Mouse (Mus musculus) heart, embryonic 12.5 days (tissue): ENCODE results near the gene Sar1a. TPM values are rescaled to one million over a fixed set of nuclear protein-coding genes. Genes with fewer than 3 reads are reported as not detected.

ENCODE experiments used
- ATAC-seq: fragments of 200-750 bp; cut with Nextera tagmentation; 2 replicates; pipeline ENCODE4 v1.8.0; 2017; ENCODE audit warnings: moderate TSS enrichment, moderate library complexity; ENCODE audit not compliant: insufficient number of reproducible peaks, low FRiP score
- H3K27ac ChIP-seq: fragments of 300-500 bp; sonication (generic); 2 replicates; pipeline ENCODE4 v1.5.1; 2016; ENCODE audit warnings: mild to moderate bottlenecking, moderate library complexity; ENCODE audit not compliant: poor library complexity, severe bottlenecking
- H3K27me3 ChIP-seq: fragments of 300-500 bp; sonication (generic); replicated peaks from 2 replicates; pipeline ENCODE4 v1.6.1; 2016; ENCODE audit warnings: mild to moderate bottlenecking, moderate library complexity
- H3K36me3 ChIP-seq: fragments of 300-500 bp; sonication (generic); 2 replicates; pipeline ENCODE4 v1.6.1; 2016; ENCODE audit warnings: mild to moderate bottlenecking, moderate library complexity
- H3K4me1 ChIP-seq: fragments of 300-500 bp; sonication (generic); replicated peaks from 2 replicates; pipeline ENCODE4 v1.6.1; 2016; ENCODE audit warnings: mild to moderate bottlenecking
- H3K4me2 ChIP-seq: fragments of 300-500 bp; sonication (generic); 2 replicates; pipeline ENCODE4 v1.6.1; 2016; ENCODE audit warnings: mild to moderate bottlenecking, moderate library complexity
- H3K4me3 ChIP-seq: fragments of 300-500 bp; sonication (generic); 2 replicates; pipeline ENCODE4 v1.5.1; 2016; ENCODE audit warnings: mild to moderate bottlenecking
- H3K9ac ChIP-seq: fragments of 300-500 bp; sonication (generic); 2 replicates; pipeline ENCODE4 v1.6.1; 2016; ENCODE audit warnings: mild to moderate bottlenecking, moderate library complexity
- H3K9me3 ChIP-seq: fragments of 300-500 bp; sonication (generic); replicated peaks from 2 replicates; pipeline ENCODE4 v1.6.1; 2016; ENCODE audit warnings: mild to moderate bottlenecking, moderate library complexity
- WGBS: fragments of 180-500 bp; shearing (Covaris S2); methylation state at CpG from one replicate; pipeline ENCODE4 v1.1.7; 2016; 5-methylcytosine and 5-hydroxymethylcytosine counted together
- polyA plus RNA-seq: library from polyadenylated mRNA; unstranded; fragments of >200 nt; fragmentation: Nextera tagmentation; extraction: Ambion mirVana; gene quantifications from 2 replicates; pipeline ENCODE4 v1.2.1, GENCODE M21; 2016

Gene Sar1a
- polyA plus RNA-seq, 1 experiment from 2014 or later, result 172 TPM

GRCm38 (mm10) chr10:61656928-61657882 lies 22.9 kb upstream of the Sar1a start:
- peaks cover 44% of the 10 kb centered on the region for H3K36me3 ChIP-seq
- 87% methylated on average over 18 of the region's 18 CpGs for WGBS
- ATAC-seq, result no peak

DNA sequence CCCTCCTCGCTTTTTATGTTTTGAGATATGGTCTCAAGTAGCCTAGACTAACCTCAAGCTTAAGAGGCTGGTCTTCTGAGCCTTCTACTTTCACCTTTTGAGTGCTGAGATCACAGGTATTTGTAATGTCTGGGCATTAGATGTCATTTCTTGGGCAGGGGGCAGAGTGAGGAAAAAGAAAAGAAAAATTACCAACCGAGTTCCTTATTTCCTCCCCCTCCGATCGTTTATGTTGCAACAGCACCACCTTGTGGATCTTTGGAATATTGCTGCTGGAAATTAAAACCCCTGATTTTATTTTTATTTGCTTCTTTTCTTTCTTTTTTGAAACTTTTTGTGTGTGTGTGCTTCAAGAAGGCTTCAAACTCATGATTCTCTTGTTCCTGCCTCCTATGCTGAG lies 22.1 kb upstream of the Sar1a start:
- H3K4me2 ChIP-seq, result no peak overlapping the region
- peaks cover 45% of the 10 kb centered on the region for H3K36me3 ChIP-seq
- WGBS, result 25% methylated on average over 4 of the region's 4 CpGs
- peaks cover 8% of the 10 kb centered on the region for H3K4me1 ChIP-seq
- no peak overlapping the region for H3K9ac ChIP-seq
- no peaks in the 10 kb centered on the region for H3K27me3 ChIP-seq
- no peak overlapping the region for H3K27ac ChIP-seq
- ATAC-seq, result no peak
- no peak overlapping the region for H3K4me3 ChIP-seq
- no peaks in the 10 kb centered on the region for H3K9me3 ChIP-seq

More at GRCm38 (mm10) chr10:61656928-61657882, 22.9 kb upstream of the Sar1a start:
- H3K4me1 ChIP-seq, result peaks cover under 1% of the 10 kb centered on the region; the same call in 1 of the 2 replicates
- no peaks in the 10 kb centered on the region for H3K27me3 ChIP-seq
- H3K27ac ChIP-seq, result no peak overlapping the region
- H3K9me3 ChIP-seq, result no peaks in the 10 kb centered on the region
- H3K9ac ChIP-seq, result no peak overlapping the region
- no peak overlapping the region for H3K4me2 ChIP-seq
- no peak overlapping the region for H3K4me3 ChIP-seq

GRCm38 (mm10) chr10:61661887-61662286 lies 18.2 kb upstream of the Sar1a start:
- peaks cover 8% of the 10 kb centered on the region for H3K4me1 ChIP-seq
- no peak for ATAC-seq

GRCm38 (mm10) chr10:61662391-61662988 lies 17.6 kb upstream of the Sar1a start:
- peaks cover 67% of the 10 kb centered on the region for H3K36me3 ChIP-seq

More at GRCm38 (mm10) chr10:61661887-61662286, 18.2 kb upstream of the Sar1a start:
- no peak overlapping the region for H3K27ac ChIP-seq
- no peak overlapping the region for H3K4me3 ChIP-seq
- no peaks in the 10 kb centered on the region for H3K9me3 ChIP-seq
- H3K27me3 ChIP-seq, result no peaks in the 10 kb centered on the region
- H3K36me3 ChIP-seq, result peaks cover 63% of the 10 kb centered on the region
- no peak overlapping the region for H3K9ac ChIP-seq
- WGBS, result 79% methylated on average over 8 of the region's 8 CpGs
- no peak overlapping the region for H3K4me2 ChIP-seq

GRCm38 (mm10) chr10:61665111-61665510 lies 15.0 kb upstream of the Sar1a start:
- Histone ChIP-seq H3K27ac (no peak overlapping the region), H3K9ac (no peak overlapping the region), H3K36me3 (peaks cover 83% of the 10 kb centered on the region), H3K9me3 (no peaks in the 10 kb centered on the region), H3K4me1 (peaks cover 8% of the 10 kb centered on the region), H3K27me3 (no peaks in the 10 kb centered on the region), H3K4me2 (no peak overlapping the region), H3K4me3 (no peak overlapping the region)
- no peak for ATAC-seq
- 95% methylated on average over 10 of the region's 10 CpGs for WGBS

More at GRCm38 (mm10) chr10:61662391-61662988, 17.6 kb upstream of the Sar1a start:
- H3K27ac ChIP-seq, result no peak overlapping the region
- H3K9ac ChIP-seq, result no peak overlapping the region
- H3K9me3 ChIP-seq, result no peaks in the 10 kb centered on the region
- H3K4me2 ChIP-seq, result no peak overlapping the region
- ATAC-seq, result no peak
- H3K4me3 ChIP-seq, result no peak overlapping the region
- peaks cover 8% of the 10 kb centered on the region for H3K4me1 ChIP-seq
- H3K27me3 ChIP-seq, result no peaks in the 10 kb centered on the region
- WGBS, result 58% methylated on average over 10 of the region's 10 CpGs

DNA sequence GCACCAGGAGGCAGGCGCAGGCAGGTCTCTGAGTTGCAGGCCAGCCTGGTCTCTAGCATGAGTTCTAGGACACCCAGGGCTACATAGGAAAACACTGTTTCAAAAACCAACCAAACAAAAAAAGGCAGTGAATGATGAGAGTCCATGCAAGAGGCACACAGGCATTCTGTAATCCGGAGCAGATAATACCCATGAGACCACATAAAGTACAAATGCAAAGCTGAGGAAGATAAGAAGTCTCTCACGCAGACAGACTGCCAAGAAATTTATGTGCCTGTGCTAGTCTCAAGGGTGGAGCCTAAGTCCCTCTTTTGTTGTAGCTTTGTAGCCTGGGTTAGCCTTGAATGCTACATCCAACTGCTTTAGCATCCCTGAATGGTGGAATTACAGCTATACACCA lies 14.4 kb upstream of the Sar1a start:
- no peak overlapping the region for H3K4me2 ChIP-seq
- no peak overlapping the region for H3K4me3 ChIP-seq
- no peak overlapping the region for H3K9ac ChIP-seq
- no peak overlapping the region for H3K27ac ChIP-seq
- no peaks in the 10 kb centered on the region for H3K27me3 ChIP-seq
- no peaks in the 10 kb centered on the region; the same call in 1 of the 2 replicates for H3K9me3 ChIP-seq
- WGBS, result 75% methylated on average over 3 of the region's 3 CpGs
- peaks cover 85% of the 10 kb centered on the region for H3K36me3 ChIP-seq
- peaks cover 8% of the 10 kb centered on the region for H3K4me1 ChIP-seq
- no peak for ATAC-seq

DNA sequence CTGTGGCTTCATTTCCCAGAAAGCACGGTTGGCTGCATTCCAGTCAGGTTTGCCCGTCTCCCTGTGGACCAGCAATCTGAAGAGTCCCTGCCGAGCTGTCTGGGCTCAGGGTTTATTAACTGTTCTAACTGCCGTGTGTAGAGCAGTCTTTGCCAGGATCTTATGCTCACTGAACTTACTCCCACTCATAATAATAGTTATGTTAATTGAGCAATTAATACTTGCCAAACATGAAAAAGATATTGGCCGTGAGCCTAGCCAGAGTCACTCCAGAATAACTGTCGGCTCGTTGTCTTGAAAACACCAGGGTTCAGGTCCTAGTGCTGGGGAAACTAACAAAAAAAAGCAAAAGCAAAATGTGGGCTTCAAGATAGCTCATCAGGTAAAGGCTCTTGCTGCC lies 10.8 kb upstream of the Sar1a start:
- H3K36me3 ChIP-seq, result peaks cover 87% of the 10 kb centered on the region
- no peak for ATAC-seq
- 86% methylated on average over 7 of the region's 7 CpGs for WGBS
- no peaks in the 10 kb centered on the region for H3K27me3 ChIP-seq
- H3K9me3 ChIP-seq, result no peaks in the 10 kb centered on the region; the same call in 1 of the 2 replicates
- H3K4me1 ChIP-seq, result no peaks in the 10 kb centered on the region
- H3K4me3 ChIP-seq, result no peak overlapping the region
- H3K4me2 ChIP-seq, result no peak overlapping the region
- no peak overlapping the region for H3K27ac ChIP-seq
- H3K9ac ChIP-seq, result no peak overlapping the region

GRCm38 (mm10) chr10:61669896-61670295 lies 10.2 kb upstream of the Sar1a start:
- peaks cover 87% of the 10 kb centered on the region for H3K36me3 ChIP-seq
- no peaks in the 10 kb centered on the region for H3K4me1 ChIP-seq
- H3K4me3 ChIP-seq, result no peak overlapping the region
- no peaks in the 10 kb centered on the region; the same call in 1 of the 2 replicates for H3K9me3 ChIP-seq
- 0 out of 2 replicates have a peak, but pooled peaks have one; percentile 48 for ATAC-seq
- H3K27me3 ChIP-seq, result no peaks in the 10 kb centered on the region
- no peak overlapping the region for H3K27ac ChIP-seq
- H3K4me2 ChIP-seq, result no peak overlapping the region
- H3K9ac ChIP-seq, result no peak overlapping the region

DNA sequence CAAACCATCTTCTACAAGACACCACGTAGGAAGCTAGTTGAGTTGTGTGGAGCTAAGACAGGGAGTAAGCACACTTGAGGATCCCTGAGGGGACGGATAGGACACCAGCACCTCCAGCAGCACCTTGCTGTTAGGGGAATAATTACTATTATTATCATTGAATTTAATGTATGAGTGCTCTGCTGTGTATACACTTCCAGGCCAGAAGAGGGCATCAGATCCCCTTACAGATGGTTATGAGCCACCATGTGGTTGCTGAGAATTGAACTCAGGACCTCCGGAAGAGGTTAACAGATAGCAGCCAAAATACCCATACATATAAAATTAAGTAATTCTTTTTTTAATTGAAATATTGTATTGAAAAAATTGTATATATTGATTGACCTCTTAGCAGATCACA lies 9.3 kb upstream of the Sar1a start:
- H3K9ac ChIP-seq, result no peak overlapping the region
- H3K4me1 ChIP-seq, result no peaks in the 10 kb centered on the region
- no peaks in the 10 kb centered on the region for H3K27me3 ChIP-seq
- H3K27ac ChIP-seq, result no peak overlapping the region
- no peaks in the 10 kb centered on the region; the same call in 1 of the 2 replicates for H3K9me3 ChIP-seq
- no peak overlapping the region for H3K4me2 ChIP-seq
- peaks cover 85% of the 10 kb centered on the region for H3K36me3 ChIP-seq
- 96% methylated on average over 3 of the region's 3 CpGs for WGBS
- H3K4me3 ChIP-seq, result no peak overlapping the region
- ATAC-seq, result no peak

DNA sequence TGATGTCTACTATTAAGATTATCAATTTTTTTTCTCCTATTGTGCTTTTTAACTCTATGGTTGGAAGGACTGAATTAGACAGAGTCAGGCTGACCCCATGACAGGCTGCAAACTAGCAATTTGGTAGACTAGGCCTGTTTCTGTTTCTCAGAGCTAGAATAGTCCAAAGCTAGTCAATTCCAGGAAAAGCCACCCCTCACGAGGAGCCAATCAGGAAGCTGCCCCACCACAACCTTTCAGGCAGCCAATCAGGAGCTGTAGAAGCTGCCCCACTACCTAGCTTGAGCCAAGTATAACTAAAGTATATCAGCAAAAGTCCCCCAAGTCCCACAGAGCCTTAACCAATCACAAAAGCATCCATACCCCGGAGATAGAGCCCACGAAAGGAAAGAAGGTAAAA lies 4.2 kb upstream of the Sar1a start:
- no peak for ATAC-seq
- WGBS, result 78% methylated on average over 3 of the region's 3 CpGs
- H3K4me2 ChIP-seq, result no peak overlapping the region

DNA sequence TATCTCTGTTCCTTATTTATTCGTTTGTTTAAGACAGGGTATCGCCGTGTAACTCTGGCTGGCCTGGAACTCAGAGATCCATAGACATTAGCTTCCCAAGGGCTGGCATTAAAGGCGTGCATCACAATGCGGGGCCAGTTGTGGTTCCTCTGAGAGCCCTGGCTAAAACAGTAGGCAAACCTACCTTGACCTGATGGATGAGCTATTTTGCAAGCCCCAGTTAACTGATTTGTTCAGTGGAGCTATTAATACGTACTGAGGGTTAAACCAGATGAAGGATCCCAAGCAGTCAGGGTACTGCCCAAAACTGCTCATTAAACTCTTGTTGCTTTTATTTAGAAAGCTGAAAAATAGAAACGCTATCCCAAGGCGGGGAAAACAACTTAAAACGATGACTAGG lies 554 bp upstream of the Sar1a start:
- Histone ChIP-seq H3K4me3 (peak overlapping the region; percentile 99), H3K4me1 (peaks cover 15% of the 10 kb centered on the region), H3K27me3 (no peaks in the 10 kb centered on the region), H3K27ac (peak overlapping the region; percentile 81), H3K36me3 (peaks cover 15% of the 10 kb centered on the region), H3K4me2 (peak overlapping the region; percentile 95), H3K9me3 (no peaks in the 10 kb centered on the region), H3K9ac (peak overlapping the region; percentile 69)
- WGBS, result 37% methylated on average over 9 of the region's 9 CpGs
- no peak for ATAC-seq

More for the DNA sequence above, 4.2 kb upstream of the Sar1a start:
- Histone ChIP-seq H3K9ac (no peak overlapping the region), H3K4me1 (peaks cover 6% of the 10 kb centered on the region), H3K4me3 (no peak overlapping the region), H3K27ac (no peak overlapping the region), H3K36me3 (peaks cover 45% of the 10 kb centered on the region), H3K9me3 (no peaks in the 10 kb centered on the region), H3K27me3 (no peaks in the 10 kb centered on the region)
